Mouse (Mus musculus): Measurements from ENCODE around the gene Agps.

Agps gene

DNA sequence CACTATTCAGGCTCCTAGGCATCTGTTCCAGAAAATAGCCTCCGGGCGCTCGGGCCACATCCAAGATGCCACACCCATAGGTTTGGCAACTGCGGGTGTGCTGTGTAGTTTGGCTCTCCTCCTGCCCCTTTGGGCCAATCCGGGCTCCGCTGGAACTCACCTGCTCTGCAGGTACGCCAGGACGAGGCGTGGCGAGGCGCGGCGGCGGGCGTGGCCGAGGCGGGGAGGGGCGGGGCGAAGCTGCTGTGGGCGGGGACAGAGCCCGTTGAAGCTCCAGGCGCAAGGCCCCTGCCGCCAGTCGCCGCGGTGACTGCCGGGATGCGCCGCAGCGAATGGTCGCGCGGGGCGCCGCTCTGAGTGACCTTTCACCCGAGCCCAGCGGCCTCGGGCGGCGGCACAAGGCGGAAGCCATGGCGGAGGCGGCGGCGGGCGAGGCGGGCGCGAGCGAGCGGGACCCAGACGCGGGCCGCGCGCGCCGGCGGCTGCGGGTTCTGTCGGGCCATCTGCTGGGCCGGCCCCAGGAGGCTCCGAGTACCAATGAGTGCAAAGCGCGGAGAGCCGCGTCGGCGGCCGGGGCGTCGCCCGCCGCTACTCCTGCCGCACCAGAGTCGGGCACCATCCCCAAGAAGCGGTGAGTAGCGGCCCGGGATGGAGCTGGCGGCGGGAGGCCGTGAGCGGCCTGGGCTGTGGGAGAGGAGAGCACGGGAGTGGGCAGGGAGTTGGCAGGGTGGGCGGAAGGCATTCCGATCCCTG lies at the start of gene Agps:
Gene Agps, plus strand, starts transcription at position 297 of the 753 bp plus-strand sequence.
- peak; percentile 89 for DNase-seq (ENCODE audit: low spot score)

DNA sequence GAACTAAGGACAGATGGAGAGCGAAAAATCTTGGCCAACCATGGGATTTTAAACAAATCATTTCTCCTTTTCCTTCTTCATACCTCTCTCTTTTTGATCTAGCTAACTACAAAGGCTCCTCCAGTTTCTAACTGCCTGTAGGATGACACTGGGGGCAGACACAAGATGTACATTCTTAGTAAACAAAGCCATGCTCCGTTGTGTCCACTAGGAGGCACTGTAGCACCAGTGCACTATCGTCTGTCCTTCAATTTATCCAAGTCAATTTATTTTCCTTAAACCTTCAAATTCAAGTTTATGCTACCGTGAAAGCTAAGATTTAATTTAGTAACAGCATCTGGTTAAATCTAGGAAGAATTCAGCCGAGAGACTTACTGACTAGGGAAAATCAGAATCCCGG lies 45.9 kb upstream of the Agps start:
- DNase-seq (ENCODE audit: low spot score): peak; percentile 26

DNA sequence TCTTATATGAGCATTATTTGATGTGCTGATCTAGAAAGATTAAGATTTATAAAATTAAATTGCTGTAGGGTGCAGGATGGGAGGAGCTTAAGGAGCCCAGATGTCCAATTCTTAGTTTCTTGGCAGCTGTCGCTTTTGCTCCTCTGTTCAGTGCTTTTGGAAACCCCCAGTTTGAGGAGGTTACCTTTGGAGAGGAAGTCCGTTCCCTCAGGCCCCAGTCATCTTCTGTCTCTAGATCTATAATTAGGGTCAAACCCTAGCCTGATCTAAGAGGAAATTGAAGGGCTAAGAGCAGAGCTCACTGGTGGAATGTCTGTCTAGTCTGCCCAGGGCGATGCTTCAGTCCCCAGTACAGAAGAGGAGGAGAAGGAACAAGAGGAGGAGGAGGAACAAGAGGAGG lies 43.5 kb upstream of the Agps start:
- no peak for DNase-seq (ENCODE audit: low spot score)

DNA sequence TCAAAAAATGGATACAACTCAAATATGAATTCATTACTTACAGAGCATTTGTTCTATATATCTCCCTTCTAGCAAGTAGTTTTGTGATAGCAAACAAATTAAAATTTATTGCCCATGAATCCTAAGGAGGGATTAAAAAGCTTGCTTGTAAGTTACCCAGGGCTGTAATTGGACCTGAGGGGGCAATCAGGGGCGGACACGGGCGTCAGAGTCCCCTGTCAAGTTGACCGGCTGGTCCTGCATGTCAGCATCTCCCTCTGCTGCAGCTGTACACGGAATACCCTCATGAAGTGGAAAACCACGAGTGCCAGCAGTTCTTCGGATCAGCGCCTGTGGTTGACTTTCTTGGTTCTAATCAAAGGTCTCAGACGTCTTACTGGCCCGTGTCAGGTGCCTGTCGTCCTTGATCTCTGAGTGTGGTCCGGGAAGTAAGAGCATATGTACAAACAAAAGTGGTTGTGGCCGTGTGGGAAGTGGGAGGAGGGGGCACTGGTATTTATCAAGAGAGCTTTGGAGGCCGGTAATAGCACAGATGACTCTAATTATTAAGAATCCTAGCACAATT lies 41.9 kb upstream of the Agps start:
- no peak for DNase-seq (ENCODE audit: low spot score)

DNA sequence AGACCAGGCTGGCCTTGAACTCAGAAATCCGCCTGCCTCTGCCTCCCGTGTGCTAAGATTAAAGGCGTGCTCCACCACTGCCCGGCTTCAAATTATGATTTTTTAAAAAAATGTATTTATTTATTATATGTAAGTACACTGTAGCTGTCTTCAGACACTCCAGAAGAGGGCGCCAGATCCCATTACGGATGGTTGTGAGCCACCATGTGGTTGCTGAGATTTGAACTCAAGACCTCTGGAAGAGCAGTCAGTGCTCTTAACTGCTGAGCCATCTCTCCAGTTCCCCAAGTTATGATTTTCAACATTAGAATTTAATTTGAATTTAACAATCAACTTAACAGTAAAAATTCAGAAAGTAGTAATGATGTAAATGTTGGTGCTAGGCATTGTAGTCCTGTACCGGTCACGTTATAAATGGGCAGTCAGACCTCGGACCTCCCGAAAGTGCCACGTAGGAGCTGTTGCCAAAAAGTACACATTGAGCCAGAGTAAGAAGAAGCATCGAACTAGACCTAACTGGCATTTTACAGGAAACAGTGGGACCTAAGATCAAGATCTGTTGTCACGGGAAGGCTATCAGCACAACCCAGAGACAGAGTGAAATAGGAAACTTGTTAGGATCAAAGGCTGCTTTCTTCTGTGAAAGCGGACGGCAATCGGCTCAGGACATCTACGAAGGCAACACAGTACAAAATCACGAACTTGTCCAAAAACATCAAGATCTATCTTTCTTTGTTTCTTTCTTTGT lies 40.2 kb upstream of the Agps start:
- no peak for DNase-seq (ENCODE audit: low spot score)

DNA sequence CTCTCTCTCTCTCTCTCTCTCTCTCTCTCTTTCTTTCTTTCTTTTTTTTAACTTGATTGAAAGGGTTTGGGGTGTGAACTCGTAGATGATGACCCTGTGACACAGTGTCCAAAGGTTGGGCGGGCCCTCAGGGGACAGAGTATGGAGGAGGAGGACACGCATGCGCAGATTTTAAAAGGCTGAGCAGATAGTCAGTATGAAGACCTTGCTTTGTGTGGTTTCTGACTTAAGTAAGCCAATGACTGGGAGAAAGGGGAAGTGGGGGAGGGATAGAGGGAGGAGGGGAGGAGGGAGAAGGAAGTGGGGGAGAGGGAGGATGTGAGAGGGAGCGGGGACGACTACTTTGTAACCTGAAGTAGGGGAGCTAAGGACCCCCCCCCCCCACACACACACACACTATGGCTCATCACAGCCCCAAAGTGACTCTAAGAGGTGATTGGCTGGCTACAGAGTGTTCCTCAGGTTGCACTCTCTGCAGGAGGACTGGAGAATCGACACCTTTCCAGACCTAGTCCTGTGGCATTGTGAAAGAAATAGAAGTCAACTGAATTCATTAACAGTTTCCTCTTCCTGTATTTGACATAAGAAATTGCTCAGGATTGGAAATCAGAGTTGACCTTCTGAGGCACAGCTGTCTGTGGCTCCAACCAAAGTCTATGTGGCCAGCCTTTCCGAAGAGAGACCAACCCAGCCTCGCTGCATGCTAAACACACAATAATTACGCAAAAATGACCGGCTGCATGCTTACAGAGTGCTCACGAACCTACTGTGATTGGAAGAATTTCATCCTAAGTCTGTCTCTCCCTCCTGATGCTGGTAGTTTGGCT lies 39.4 kb upstream of the Agps start:
- peak; percentile 37 for DNase-seq (ENCODE audit: low spot score)

DNA sequence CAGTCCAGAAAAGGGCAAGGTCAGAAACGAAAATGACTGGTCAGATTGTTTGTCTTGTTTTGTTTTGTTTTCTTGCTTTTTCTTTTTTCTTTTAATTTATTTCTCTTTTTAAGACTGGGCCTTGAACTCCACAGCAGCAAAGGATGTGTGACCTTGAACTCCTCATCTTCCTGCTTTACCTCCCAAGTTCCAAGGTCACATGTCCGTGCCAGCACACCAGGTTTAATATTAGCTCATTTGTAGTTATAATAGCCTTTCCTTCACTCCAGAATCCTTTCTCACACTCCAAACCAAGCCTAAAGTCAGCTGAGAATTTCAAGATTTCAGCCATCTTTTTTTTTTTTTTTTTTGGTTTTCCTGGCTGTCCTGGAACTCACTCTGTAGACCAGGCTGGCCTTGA lies 35.8 kb upstream of the Agps start:
- DNase-seq (ENCODE audit: low spot score): no peak

DNA sequence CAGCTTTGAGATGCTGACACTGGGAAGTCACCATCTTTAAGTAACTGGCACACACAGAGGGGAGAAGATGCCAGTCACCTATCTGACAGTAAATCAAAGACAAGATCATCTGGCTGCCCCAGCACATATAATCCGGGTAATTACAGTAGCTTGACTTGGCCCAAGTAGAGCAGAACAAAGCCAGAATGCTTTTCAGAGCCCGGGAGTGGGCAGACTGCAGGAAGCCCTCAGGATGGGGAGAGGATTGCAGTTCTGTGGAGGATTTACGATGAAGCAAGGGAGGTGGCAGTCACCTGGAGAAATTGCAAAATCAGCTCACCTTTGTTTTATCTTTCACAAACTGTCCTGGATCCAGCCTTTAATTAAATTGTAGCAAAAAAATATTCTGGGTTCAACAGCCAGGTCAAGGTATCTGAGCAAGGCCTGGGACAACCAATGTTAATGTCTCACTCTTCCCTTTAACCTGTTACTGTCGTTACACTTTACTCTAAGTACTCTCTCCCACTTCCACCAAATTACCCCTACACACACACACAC lies 33.5 kb upstream of the Agps start:
- DNase-seq (ENCODE audit: low spot score): no peak

DNA sequence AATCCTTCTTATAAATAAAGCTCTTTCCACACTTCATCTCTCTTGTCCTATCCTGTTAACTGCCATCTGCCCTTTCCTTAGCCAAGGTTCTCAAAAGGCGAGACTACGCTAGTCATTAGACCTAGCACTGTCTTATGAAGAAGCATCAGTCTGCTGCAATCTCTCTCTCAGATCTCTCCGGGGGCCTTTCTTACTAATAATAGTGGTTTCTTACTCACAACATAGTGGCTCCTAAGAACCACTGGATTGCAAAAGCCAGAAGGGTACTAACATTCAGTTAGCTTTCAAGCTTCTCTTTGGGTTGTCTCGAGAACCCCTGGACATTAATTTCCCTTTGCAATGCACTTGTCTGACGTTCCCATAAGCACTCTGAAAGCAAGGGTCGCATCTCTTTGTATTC lies 26.2 kb upstream of the Agps start:
- DNase-seq (ENCODE audit: low spot score): no peak

DNA sequence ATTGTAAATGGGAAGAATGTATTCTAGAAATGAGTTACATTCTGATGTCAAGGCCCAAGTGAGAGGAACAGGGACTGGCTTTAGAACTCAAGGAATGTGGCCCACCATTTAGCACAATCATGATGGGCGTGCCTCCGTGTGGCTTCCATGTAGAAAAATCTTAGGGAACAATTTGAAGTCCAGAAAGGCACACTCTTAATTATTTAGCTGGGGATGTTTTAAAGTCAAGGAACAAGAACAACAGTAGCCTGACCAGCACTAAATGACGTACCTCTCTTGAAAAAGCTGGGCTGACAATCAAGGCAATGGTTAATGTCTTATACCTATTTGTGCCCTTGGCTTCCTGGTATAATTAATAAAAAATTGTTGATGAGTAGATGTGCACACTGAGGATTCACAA lies 25.1 kb upstream of the Agps start:
- DNase-seq (ENCODE audit: low spot score): no peak

DNA sequence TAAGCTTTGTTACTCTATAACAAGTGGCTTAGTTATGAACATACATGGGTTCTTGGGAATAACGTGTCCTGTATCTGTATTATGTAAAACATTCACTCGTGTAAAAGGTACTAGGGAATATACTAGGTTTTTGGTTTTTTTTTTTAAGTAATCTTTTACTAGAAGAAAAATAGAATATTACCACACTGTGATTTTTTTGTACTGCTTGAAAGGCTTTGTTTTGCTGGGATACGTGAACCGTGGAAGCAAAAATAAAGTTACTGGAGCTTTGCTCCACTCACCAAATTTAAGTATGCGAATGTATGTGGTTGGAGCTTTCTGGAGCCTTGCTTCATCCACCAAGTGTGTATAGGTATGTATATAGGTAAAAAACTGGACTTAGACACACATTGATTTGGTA lies 24.5 kb upstream of the Agps start:
- no peak for DNase-seq (ENCODE audit: low spot score)

DNA sequence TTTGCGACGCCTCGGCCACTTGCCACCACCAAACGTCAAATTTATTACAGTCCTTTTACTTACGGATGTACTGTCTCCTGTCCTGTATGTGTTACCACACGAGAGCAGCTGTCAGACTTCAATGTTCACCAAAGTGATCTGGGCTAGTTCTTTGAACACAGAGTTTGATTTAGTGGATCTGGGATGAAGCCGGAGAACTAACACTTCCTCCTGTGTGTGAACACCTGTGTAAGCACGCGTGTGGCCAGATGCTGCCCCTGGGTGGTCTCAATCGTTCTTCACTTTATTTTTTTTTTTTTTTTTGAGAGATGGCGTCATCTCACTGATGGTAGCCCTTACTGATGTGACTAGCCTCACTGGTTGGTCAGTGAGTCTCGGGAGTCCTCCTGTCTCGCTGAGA lies 17.1 kb upstream of the Agps start:
- no peak for DNase-seq (ENCODE audit: low spot score)

DNA sequence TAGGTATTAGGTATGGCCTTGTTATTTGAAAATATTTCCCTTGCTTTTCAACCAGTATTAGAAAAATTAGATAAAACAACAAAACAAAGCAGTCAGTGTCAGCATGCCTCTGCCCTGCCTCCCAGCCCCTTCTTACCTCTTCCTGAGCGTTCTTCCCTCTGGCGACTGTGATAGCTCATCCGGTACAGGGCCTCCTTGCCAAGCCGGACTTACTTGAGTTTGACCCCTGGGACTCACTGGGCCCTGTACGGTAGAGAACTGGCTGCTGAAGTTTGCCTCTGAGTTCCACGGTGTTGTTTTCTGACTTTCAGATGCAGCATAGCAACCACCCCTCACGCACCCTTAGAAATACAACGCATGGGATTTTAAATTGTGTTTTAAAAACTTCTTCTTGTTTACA lies 16.5 kb upstream of the Agps start:
- no peak for DNase-seq (ENCODE audit: low spot score)

DNA sequence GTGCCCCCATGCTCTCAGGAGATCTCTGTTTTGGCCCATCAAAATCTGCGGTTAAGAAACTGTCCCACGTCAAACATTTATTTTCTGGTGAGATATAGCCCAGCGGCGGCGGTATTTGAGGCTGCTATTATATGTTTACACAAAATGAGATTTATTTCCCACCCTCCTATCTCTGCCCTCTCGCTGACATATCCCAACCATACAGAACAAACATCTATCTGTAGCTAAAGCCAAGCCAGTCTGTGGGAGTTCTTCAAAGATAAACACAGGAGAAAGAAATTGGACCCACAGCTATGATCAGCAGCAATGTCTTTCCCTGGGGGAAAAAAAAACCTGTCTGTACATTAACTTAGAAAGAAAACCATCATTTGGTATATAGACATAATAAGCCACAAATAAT lies 15.3 kb upstream of the Agps start:
- no peak for DNase-seq (ENCODE audit: low spot score)

DNA sequence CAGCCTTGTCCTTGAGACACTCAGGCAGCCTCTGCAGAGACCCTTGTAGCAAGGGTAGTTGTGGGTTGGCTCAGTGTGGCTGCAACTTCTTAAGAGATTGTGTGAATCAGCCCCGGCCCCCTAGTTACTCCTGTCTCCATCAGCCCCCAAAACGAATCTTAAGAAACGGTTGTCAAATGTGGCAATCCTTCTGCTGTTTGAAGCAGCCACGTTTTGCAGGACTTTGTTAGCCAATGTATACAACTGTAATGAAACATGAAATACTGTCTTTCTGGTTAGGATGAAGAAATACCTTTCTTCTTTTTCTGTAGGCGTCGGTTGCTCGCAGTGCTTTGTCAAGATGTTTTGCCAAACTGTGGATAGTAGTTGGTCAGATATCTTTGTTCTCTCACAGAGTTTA lies 13.3 kb upstream of the Agps start:
- no peak for DNase-seq (ENCODE audit: low spot score)

DNA sequence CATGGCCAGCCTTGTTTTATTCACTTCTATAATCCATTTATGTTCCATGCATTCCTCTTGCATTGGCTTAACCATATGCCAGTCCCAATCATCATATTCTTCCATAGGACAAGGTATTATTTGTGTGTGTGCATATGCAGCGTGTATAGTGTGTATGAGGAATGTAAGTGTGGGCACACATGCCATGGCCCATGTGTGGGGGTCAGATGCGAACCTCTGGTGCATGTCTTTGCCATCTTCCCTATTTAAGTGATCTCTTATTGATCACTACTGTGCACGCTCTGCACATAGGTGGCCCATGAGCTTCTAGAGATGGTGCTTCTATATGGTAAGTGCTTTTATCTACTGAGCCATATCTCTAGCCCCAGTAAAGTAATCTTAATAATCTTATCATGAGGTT lies 12.2 kb upstream of the Agps start:
- DNase-seq (ENCODE audit: low spot score): no peak

DNA sequence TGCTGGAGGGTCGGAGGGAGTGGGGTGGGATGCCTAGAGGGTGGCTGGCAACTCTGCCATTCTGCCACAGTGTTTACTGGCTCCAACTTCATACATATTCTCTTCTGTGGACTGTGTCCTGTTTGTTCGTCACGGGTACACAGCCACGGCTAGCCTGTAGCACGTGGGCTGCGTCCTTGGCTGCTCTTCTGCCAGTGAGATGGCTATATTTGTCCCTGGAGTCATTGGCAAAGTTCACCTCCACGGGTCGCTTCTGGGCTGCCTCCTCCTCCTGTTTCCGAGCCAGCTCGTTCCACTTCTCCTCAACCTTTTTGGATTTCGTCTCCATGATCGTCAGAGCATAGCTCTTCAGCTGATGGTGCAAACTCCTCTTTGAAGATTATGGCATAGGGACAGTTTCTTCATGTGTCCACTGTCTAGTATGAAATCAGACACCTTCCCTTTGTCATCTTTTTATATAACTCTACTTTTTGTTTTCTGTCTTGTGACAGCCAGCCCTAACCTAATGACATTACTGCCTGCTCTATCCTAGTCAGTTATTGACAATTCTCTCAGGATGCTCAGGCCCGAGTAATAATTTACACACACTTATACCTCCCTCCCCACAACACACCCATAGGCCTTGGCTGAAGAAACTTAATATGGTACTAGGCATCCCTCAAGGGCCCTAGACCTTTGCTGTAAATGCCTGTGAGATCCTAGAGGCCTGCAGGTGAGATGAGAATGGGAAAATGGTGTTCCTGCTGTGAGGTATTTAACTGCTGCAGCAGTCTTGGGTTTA lies 9.8 kb upstream of the Agps start:
- DNase-seq (ENCODE audit: low spot score): no peak

DNA sequence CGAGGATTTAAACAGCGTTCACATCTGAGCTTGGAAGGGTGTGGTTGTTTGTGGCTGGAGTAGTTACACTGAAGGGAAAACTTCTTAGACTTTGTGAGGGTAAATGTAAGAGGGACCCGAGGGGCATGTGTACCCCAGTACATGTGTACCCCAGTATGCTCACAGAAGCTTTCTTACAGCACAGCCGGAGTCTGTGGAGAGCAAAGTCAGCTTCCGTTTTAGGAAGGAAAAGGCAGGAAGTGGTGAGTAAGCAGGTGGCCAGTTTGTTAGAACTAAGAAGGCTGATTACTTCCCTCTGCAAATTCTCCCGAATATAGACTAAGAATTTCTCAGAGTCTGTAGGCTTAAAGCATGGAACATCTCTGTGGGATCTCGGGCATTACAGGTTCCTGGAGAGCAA lies 8.2 kb upstream of the Agps start:
- no peak for DNase-seq (ENCODE audit: low spot score)

DNA sequence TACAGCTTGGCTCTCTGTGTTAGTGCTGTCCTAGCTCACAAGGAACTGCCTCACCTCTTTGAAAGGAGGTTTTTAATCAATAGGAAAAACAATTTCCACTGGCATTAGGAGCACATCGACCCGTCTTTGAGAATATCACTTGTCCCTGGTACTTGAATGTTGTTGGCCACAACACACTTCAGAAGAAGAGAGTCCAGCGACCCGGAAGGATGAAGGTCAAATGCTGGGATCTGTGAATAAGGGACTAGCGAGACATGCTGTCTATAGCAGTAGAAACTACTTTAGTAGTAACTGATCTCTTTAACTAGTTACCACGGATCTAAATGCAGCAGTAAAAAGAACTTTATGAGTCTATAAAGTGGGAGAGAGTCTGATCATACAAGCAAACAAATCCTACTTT lies 7.8 kb upstream of the Agps start:
- DNase-seq (ENCODE audit: low spot score): no peak

DNA sequence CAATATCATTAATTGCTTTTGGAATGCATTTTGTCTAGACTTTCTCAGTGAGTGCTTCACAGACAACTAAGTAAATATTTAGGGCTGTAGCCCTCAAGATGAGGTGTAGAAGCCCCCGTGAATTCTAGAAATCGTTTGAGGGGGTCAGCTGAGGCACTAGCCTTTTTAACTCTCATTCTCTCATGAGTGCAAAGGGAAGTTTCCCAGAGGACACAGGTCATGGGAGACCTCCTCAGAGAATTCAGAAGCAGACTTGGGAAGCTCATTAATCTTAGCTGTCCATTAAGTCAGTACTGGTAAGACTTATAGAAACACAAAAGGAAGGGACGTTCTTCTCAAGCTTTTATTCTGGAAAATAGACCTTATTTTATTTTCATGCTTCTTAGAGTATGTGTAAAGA lies 7.1 kb upstream of the Agps start:
- no peak for DNase-seq (ENCODE audit: low spot score)

DNA sequence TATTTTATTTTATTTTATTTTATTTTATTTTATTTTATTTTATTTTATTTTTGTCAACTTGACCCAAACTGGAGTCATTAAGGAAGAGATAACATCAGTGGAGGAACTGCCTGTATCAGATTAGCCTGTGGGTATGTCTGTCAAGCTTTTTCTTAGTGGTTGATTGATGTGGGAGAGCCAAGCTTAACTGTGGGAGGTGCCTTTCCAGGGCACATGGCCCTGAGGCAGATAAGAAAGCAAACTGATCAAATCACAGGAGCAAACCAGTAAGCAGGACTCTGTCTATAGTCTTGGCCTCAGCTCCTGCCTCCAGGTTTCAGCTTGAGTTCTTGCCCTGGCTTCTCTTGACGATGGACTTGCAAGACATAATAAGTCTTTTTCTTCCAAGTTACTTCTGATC lies 6.4 kb upstream of the Agps start:
- DNase-seq (ENCODE audit: low spot score): no peak

Data from layer of hippocampus, adult 11-12 months (tissue).